Mouse (Mus musculus): ENCODE data around the gene Pgbd5. TPM values are rescaled to one million over a fixed set of nuclear protein-coding genes. Genes with fewer than 3 reads are reported as not detected.

Gene Pgbd5
- total RNA-seq, 2 experiments from 2014 or later, result 0.15 to 0.50 TPM

GRCm38 (mm10) chr8:124346852-124347523 is 92.5 kb downstream of the Pgbd5 start:
- Histone ChIP-seq H3K4me3 (no peak overlapping the region), H3K27ac (peak overlapping the region; percentile 40; the same call in 1 of the 2 replicates)
- intact Hi-C loops (cut with DNase I), result no loop called here
- peak; percentile 68 for DNase-seq
- peak; percentile 97; the same call in 1 of the 2 replicates for TF ChIP-seq CTCF (IDR thresholded peaks at IDR 0.05)

DNA sequence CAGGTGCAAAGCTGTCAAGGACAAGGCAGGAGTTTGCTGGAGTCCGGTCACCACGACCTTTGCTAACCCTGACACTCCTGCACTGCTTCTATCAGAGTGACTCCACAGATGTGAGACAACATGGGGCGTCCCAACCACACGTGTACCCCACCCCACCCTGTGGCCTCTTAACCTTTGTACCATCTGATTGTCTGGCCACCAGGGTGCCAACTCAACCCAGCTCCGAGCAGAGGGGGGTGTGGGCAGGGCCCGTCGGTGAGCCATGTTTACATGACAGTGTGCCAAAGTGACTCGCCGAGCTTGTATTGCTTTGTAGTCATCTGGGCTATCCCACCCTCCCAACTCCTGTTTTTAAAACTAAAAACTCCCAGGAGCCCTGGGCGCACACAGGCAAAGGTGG is 94.4 kb downstream of the Pgbd5 start:
- intact Hi-C loops (cut with DNase I), result no loop called here
- no peak for TF ChIP-seq CTCF (IDR thresholded peaks at IDR 0.05)
- no peak for DNase-seq
- H3K4me3 ChIP-seq, result no peak overlapping the region
- no peak overlapping the region for H3K27ac ChIP-seq

- Histone ChIP-seq H3K4me3 (no peak overlapping the region), H3K27ac (no peak overlapping the region)
- DNase-seq, result no peak
- intact Hi-C loops (cut with DNase I), result no loop called here
- TF ChIP-seq CTCF (IDR thresholded peaks at IDR 0.05), result no peak
Measured at GRCm38 (mm10) chr8:124343991-124344390, 95.5 kb downstream of the Pgbd5 start.

DNA sequence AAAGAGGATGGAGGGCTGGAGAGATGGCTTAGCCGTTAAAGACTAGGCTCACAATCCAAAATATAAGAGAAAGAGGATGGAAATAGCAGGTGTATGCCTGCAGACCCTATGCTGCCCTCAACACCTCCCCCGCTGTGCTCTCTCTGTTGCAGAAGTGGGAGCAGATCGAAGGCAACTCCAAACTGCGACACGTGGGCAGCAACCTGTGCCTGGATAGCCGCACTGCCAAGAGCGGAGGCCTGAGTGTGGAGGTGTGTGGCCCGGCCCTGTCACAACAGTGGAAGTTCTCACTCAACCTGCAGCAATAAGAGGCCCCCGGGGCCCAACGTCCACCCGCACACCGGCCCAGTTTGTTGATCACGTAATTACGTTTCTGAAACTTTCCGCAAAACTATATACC is 96.3 kb downstream of the Pgbd5 start:
- H3K27ac ChIP-seq, result no peak overlapping the region
- TF ChIP-seq CTCF (IDR thresholded peaks at IDR 0.05), result no peak
- intact Hi-C loops (cut with DNase I), result no loop called here
- peak; percentile 9 for DNase-seq
- no peak overlapping the region for H3K4me3 ChIP-seq

- Histone ChIP-seq H3K4me3 (no peak overlapping the region), H3K27ac (no peak overlapping the region)
- intact Hi-C loops (cut with DNase I), result no loop called here
- no peak for TF ChIP-seq CTCF (IDR thresholded peaks at IDR 0.05)
- DNase-seq, result peak; percentile 15
Measured at GRCm38 (mm10) chr8:124340360-124341068, 98.9 kb downstream of the Pgbd5 start.

DNA sequence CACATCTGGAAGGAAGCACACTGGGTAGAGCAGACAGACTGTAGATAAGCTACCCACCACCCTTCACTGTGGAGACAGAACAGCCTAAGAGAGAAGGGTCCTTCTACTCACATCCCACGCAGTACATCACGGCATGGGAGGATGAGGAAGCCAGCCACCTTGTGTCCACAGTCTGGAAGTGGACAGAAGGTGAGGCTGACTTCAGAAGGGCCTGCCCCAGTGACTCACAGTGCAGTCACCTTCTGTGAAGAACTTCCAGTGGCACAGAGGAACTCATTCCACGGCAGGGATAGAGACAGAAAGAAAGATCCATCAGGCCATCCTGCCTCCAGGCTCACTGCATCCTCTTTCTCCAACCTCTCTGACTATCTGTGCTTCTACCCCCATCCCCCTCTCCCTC is 99.7 kb downstream of the Pgbd5 start:
- intact Hi-C loops (cut with DNase I), result no loop called here
- Histone ChIP-seq H3K27ac (no peak overlapping the region), H3K4me3 (no peak overlapping the region)
- peak; percentile 11 for DNase-seq
- TF ChIP-seq CTCF (IDR thresholded peaks at IDR 0.05), result no peak

GRCm38 (mm10) chr8:124336302-124336701 is 103.2 kb downstream of the Pgbd5 start:
- intact Hi-C loops (cut with DNase I), result no loop called here

GRCm38 (mm10) chr8:124331706-124332105 is 107.8 kb downstream of the Pgbd5 start:
- intact Hi-C loops (cut with DNase I), result no loop called here
- H3K27ac ChIP-seq, result no peak overlapping the region
- no peak overlapping the region for H3K4me3 ChIP-seq
- TF ChIP-seq CTCF (IDR thresholded peaks at IDR 0.05), result no peak
- DNase-seq, result no peak

More at GRCm38 (mm10) chr8:124336302-124336701, 103.2 kb downstream of the Pgbd5 start:
- no peak for TF ChIP-seq CTCF (IDR thresholded peaks at IDR 0.05)
- no peak overlapping the region for H3K27ac ChIP-seq
- no peak overlapping the region for H3K4me3 ChIP-seq
- peak; percentile 12 for DNase-seq

- intact Hi-C loops (cut with DNase I), result no loop called here
- no peak overlapping the region for H3K4me3 ChIP-seq
- DNase-seq, result no peak
- no peak for TF ChIP-seq CTCF (IDR thresholded peaks at IDR 0.05)
- no peak overlapping the region for H3K27ac ChIP-seq
Measured at GRCm38 (mm10) chr8:124331094-124331493, 108.4 kb downstream of the Pgbd5 start.

DNA sequence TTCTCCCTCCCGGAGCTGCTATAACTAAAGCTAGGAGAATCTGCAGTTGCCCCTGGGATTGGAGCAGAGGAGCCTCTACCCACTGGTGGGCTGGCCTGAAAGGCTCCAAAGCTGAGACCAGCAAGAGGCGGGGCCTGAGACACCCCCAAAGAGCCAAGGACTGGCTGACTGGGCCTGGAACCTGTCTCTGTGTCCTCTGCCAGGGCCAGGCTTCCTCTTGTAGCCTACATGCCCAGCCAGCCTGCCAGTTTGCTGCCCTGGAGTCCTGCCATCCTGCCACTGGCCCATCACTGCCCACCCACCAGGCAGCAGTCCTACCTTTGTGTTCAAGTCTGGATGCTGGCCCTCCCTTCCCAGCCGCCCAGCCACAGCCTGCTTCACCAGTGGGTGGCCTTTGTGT is 109.0 kb downstream of the Pgbd5 start:
- intact Hi-C loops (cut with DNase I), result no loop called here
- no peak for TF ChIP-seq CTCF (IDR thresholded peaks at IDR 0.05)
- Histone ChIP-seq H3K4me3 (no peak overlapping the region), H3K27ac (no peak overlapping the region)
- DNase-seq, result peak; percentile 59

- DNase-seq, result no peak
- Histone ChIP-seq H3K27ac (no peak overlapping the region), H3K4me3 (no peak overlapping the region)
- intact Hi-C loops (cut with DNase I), result no loop called here
- TF ChIP-seq CTCF (IDR thresholded peaks at IDR 0.05), result no peak
Measured at GRCm38 (mm10) chr8:124329690-124330089, 109.8 kb downstream of the Pgbd5 start.

DNA sequence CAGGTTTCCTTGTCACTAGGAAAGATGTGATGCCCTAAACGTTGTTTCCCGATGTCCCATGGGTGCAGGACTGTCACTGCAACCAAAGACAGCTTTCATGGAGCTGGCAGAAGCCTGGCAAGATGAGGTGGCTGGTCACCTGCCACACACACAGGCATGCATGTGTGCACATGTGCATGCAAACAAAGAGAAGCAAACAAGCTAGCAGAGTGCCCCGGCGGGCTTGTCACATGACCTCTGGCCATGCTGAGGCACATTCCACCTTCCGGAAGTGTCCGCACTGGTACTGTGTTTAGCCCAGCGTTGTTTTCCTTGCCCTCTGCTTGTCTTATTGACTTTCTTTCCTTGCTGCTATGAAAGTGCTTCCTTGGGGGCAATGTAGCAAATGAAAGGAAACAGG is 111.2 kb downstream of the Pgbd5 start:
- intact Hi-C loops (cut with DNase I), result no loop called here
- H3K4me3 ChIP-seq, result no peak overlapping the region
- no peak for DNase-seq
- no peak overlapping the region for H3K27ac ChIP-seq
- no peak for TF ChIP-seq CTCF (IDR thresholded peaks at IDR 0.05)

- Histone ChIP-seq H3K4me3 (no peak overlapping the region), H3K27ac (no peak overlapping the region)
- intact Hi-C loops (cut with DNase I), result no loop called here
- TF ChIP-seq CTCF (IDR thresholded peaks at IDR 0.05), result no peak
- no peak for DNase-seq
Measured at GRCm38 (mm10) chr8:124323356-124323755, 116.1 kb downstream of the Pgbd5 start.

Measured in gastrocnemius, adult 2 months (tissue).